Comparison of ENCODE assay signal across 8 mouse cellular contexts in the genomic region with DNA sequence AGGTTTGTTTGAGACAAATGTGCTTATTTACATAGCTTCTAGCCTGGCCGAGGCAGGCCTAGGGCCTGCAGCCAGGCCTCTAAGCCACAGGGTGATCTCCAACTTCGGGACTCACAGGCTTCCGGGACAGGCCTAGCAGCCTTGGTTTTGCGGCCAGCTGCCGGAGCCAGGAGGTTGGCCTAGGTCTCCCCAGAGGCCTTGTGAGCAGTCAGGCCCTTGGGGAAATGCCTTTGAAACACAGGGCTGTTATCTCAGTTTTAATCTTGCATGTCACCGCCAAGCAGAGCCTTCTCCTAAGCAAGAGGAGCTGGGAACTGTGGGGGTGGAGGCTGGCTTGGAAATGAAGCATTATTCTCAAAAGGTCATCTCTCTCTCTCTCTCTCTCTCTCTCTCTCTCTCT.
A peak's percentile ranks its signal among the peaks of the same experiment; 100 is the strongest.
DNase-seq lines count a peak whose midpoint lies in the region; ATAC-seq lines count a peak whose summit lies in the region.

No protein-coding gene starts in this region.

- peak; percentile 53 for ATAC-seq in lung, embryonic 16.5 days (ENCODE audit: low read depth)
- ATAC-seq in erythroid progenitor cell, adult 5-6 weeks (replicated peaks; ENCODE audit: low FRiP score, poor library complexity, severe bottlenecking) = no peak

- 8% methylated on average over 6 of the region's 6 CpGs for WGBS in lung, embryonic 16.5 days

- H3K27me3 ChIP-seq in lung, embryonic 16.5 days (ENCODE audit: control insufficient read depth, insufficient read depth, low read depth, low read length) = no peaks in the 10 kb centered on the region

- no peaks in the 10 kb centered on the region for H3K36me3 ChIP-seq in lung, embryonic 16.5 days (ENCODE audit: control insufficient read depth, insufficient read depth, low read length)

- H3K9ac ChIP-seq in lung, embryonic 16.5 days (ENCODE audit: low read length) = peak overlapping the region; percentile 51

- H3K27ac ChIP-seq in lung, embryonic 16.5 days (ENCODE audit: low read length) = peak overlapping the region; percentile 97

- no peaks in the 10 kb centered on the region for H3K9me3 ChIP-seq in lung, embryonic 16.5 days (ENCODE audit: control insufficient read depth, low read length)

- DNase-seq in layer of hippocampus, adult 11-12 months (ENCODE audit: low spot score) = peak; percentile 15
- DNase-seq in layer of hippocampus, postnatal 36 days = no peak
- DNase-seq in c-Kit-positive CD71-negative TER-119-negative erythroid progenitor cells, embryonic 14.5 days (ENCODE audit: low read depth) = peak; percentile 61
- DNase-seq in heart, adult 8-10 months (ENCODE audit: low spot score) = peak; percentile 85
- DNase-seq in kidney, adult 9 months = peak; percentile 86
- peak; percentile 17 to 41 for DNase-seq in spleen, postnatal 14 days (ENCODE audit: low spot score in 2 of 2)

- no peak overlapping the region for H3K4me2 ChIP-seq in lung, embryonic 16.5 days (ENCODE audit: low read depth, low read length)

- H3K4me1 ChIP-seq in lung, embryonic 16.5 days (replicated peaks; ENCODE audit: control insufficient read depth, insufficient read depth, low read length) = peaks cover 56% of the 10 kb centered on the region

- no peak overlapping the region for H3K4me3 ChIP-seq in lung, embryonic 16.5 days (ENCODE audit: low read length)

Comparison
In these comparisons a context has a peak if more than half of its experiments do, and no peak if none do; other contexts are left out.
1. DNase-seq: peak in layer of hippocampus, adult 11-12 months (single experiment), c-Kit-positive CD71-negative TER-119-negative erythroid progenitor cells, embryonic 14.5 days (single experiment), heart, adult 8-10 months (single experiment), kidney, adult 9 months (single experiment) and spleen, postnatal 14 days (2 of 2); none in layer of hippocampus, postnatal 36 days (0 of 2).